Mouse (Mus musculus): ENCODE data around the gene Lin37. TPM values are rescaled to one million over a fixed set of nuclear protein-coding genes. Genes with fewer than 3 reads are reported as not detected.
A peak's percentile ranks its signal among the peaks of the same experiment; 100 is the strongest.

Lin37 gene
- polyA plus RNA-seq, 1 experiment = 71.9 TPM

- TF ChIP-seq POLR2A (IDR thresholded peaks at IDR 0.05; ENCODE audit: extremely low read depth, insufficient read depth, low read length) (peak; percentile 59; the same call in 1 of the 2 replicates), CTCF (IDR thresholded peaks at IDR 0.05; ENCODE audit: extremely low read depth, insufficient read depth, low read length) (no peak)
- Histone ChIP-seq H3K27ac (ENCODE audit: insufficient read depth, low read length) (peak within 1 kb of the TSS; percentile 57), H3K4me3 (ENCODE audit: insufficient read depth, low read length) (peak within 1 kb of the TSS; percentile 75), H3K4me1 (ENCODE audit: control insufficient read depth, insufficient read depth, low read length) (peaks cover 14% of the 10 kb centered on the region)
Measured at GRCm38 (mm10) chr7:30534633-30535577, 24.7 kb downstream of the Lin37 start, which contains the start of gene Arhgap33. TSS of gene Arhgap33 (minus strand) at chr7:30535060.

GRCm38 (mm10) chr7:30533941-30534632 lies 25.6 kb downstream of the Lin37 start:
- H3K4me3 ChIP-seq (ENCODE audit: insufficient read depth, low read length) = peak overlapping the region; percentile 75
- peak overlapping the region; percentile 57 for H3K27ac ChIP-seq (ENCODE audit: insufficient read depth, low read length)
- peaks cover 14% of the 10 kb centered on the region for H3K4me1 ChIP-seq (ENCODE audit: control insufficient read depth, insufficient read depth, low read length)
- TF ChIP-seq POLR2A (IDR thresholded peaks at IDR 0.05; ENCODE audit: extremely low read depth, insufficient read depth, low read length) (peak; percentile 15; the same call in 1 of the 2 replicates), CTCF (IDR thresholded peaks at IDR 0.05; ENCODE audit: extremely low read depth, insufficient read depth, low read length) (no peak)

- peak overlapping the region; percentile 57 for H3K27ac ChIP-seq (ENCODE audit: insufficient read depth, low read length)
- peak overlapping the region; percentile 75 for H3K4me3 ChIP-seq (ENCODE audit: insufficient read depth, low read length)
- TF ChIP-seq POLR2A (IDR thresholded peaks at IDR 0.05; ENCODE audit: extremely low read depth, insufficient read depth, low read length) = no peak
- no peak for TF ChIP-seq CTCF (IDR thresholded peaks at IDR 0.05; ENCODE audit: extremely low read depth, insufficient read depth, low read length)
Measured at GRCm38 (mm10) chr7:30532931-30533330, 26.7 kb downstream of the Lin37 start.

GRCm38 (mm10) chr7:30531291-30531815 lies 28.3 kb downstream of the Lin37 start:
- TF ChIP-seq CTCF (IDR thresholded peaks at IDR 0.05; ENCODE audit: extremely low read depth, insufficient read depth, low read length) = no peak
- peak; percentile 17; the same call in 1 of the 2 replicates for TF ChIP-seq POLR2A (IDR thresholded peaks at IDR 0.05; ENCODE audit: extremely low read depth, insufficient read depth, low read length)
- Histone ChIP-seq H3K4me1 (ENCODE audit: control insufficient read depth, insufficient read depth, low read length) (peaks cover 14% of the 10 kb centered on the region), H3K27ac (ENCODE audit: insufficient read depth, low read length) (peak overlapping the region; percentile 32)

More at GRCm38 (mm10) chr7:30532931-30533330, 26.7 kb downstream of the Lin37 start:
- peaks cover 14% of the 10 kb centered on the region for H3K4me1 ChIP-seq (ENCODE audit: control insufficient read depth, insufficient read depth, low read length)

GRCm38 (mm10) chr7:30526981-30527380 lies 32.7 kb downstream of the Lin37 start:
- no peak for TF ChIP-seq POLR2A (IDR thresholded peaks at IDR 0.05; ENCODE audit: extremely low read depth, insufficient read depth, low read length)
- TF ChIP-seq CTCF (IDR thresholded peaks at IDR 0.05; ENCODE audit: extremely low read depth, insufficient read depth, low read length) = no peak
- Histone ChIP-seq H3K4me1 (ENCODE audit: control insufficient read depth, insufficient read depth, low read length) (peaks cover 4% of the 10 kb centered on the region), H3K4me3 (ENCODE audit: insufficient read depth, low read length) (no peak overlapping the region), H3K27ac (ENCODE audit: insufficient read depth, low read length) (no peak overlapping the region)

More at GRCm38 (mm10) chr7:30531291-30531815, 28.3 kb downstream of the Lin37 start:
- peak overlapping the region; percentile 7; the same call in 1 of the 2 replicates for H3K4me3 ChIP-seq (ENCODE audit: insufficient read depth, low read length)

- TF ChIP-seq POLR2A (IDR thresholded peaks at IDR 0.05; ENCODE audit: extremely low read depth, insufficient read depth, low read length) = no peak
- TF ChIP-seq CTCF (IDR thresholded peaks at IDR 0.05; ENCODE audit: extremely low read depth, insufficient read depth, low read length) = no peak
- Histone ChIP-seq H3K4me1 (ENCODE audit: control insufficient read depth, insufficient read depth, low read length) (peaks cover 3% of the 10 kb centered on the region; the same call in 1 of the 2 replicates), H3K27ac (ENCODE audit: insufficient read depth, low read length) (peak overlapping the region; percentile 7; the same call in 1 of the 2 replicates)
Measured at GRCm38 (mm10) chr7:30526399-30526798, 33.2 kb downstream of the Lin37 start.

GRCm38 (mm10) chr7:30525954-30526353 lies 33.7 kb downstream of the Lin37 start:
- Histone ChIP-seq H3K4me3 (ENCODE audit: insufficient read depth, low read length) (no peak overlapping the region), H3K4me1 (ENCODE audit: control insufficient read depth, insufficient read depth, low read length) (peaks cover 3% of the 10 kb centered on the region; the same call in 1 of the 2 replicates), H3K27ac (ENCODE audit: insufficient read depth, low read length) (0 out of 2 replicates have a peak overlapping the region, but pooled peaks have one; percentile 7)
- TF ChIP-seq POLR2A (IDR thresholded peaks at IDR 0.05; ENCODE audit: extremely low read depth, insufficient read depth, low read length) (no peak), CTCF (IDR thresholded peaks at IDR 0.05; ENCODE audit: extremely low read depth, insufficient read depth, low read length) (no peak)

More at GRCm38 (mm10) chr7:30526399-30526798, 33.2 kb downstream of the Lin37 start:
- H3K4me3 ChIP-seq (ENCODE audit: insufficient read depth, low read length) = no peak overlapping the region

- H3K4me3 ChIP-seq (ENCODE audit: insufficient read depth, low read length) = no peak overlapping the region
- H3K4me1 ChIP-seq (ENCODE audit: control insufficient read depth, insufficient read depth, low read length) = no peaks in the 10 kb centered on the region
- no peak for TF ChIP-seq POLR2A (IDR thresholded peaks at IDR 0.05; ENCODE audit: extremely low read depth, insufficient read depth, low read length)
- TF ChIP-seq CTCF (IDR thresholded peaks at IDR 0.05; ENCODE audit: extremely low read depth, insufficient read depth, low read length) = no peak
- no peak overlapping the region for H3K27ac ChIP-seq (ENCODE audit: insufficient read depth, low read length)
Measured at GRCm38 (mm10) chr7:30524487-30524886, 35.2 kb downstream of the Lin37 start.

GRCm38 (mm10) chr7:30522871-30523270 lies 36.8 kb downstream of the Lin37 start:
- no peak overlapping the region for H3K4me3 ChIP-seq (ENCODE audit: insufficient read depth, low read length)
- H3K27ac ChIP-seq (ENCODE audit: insufficient read depth, low read length) = no peak overlapping the region
- H3K4me1 ChIP-seq (ENCODE audit: control insufficient read depth, insufficient read depth, low read length) = no peaks in the 10 kb centered on the region
- TF ChIP-seq POLR2A (IDR thresholded peaks at IDR 0.05; ENCODE audit: extremely low read depth, insufficient read depth, low read length) (no peak), CTCF (IDR thresholded peaks at IDR 0.05; ENCODE audit: extremely low read depth, insufficient read depth, low read length) (no peak)
